Mouse (Mus musculus): ENCODE measurements around the gene Ngfr. TPM values are rescaled to one million over a fixed set of nuclear protein-coding genes. Genes with fewer than 3 reads are reported as not detected.

The Ngfr gene
- polyA plus RNA-seq, 1 experiment from 2014 or later: 2.2 TPM

DNA sequence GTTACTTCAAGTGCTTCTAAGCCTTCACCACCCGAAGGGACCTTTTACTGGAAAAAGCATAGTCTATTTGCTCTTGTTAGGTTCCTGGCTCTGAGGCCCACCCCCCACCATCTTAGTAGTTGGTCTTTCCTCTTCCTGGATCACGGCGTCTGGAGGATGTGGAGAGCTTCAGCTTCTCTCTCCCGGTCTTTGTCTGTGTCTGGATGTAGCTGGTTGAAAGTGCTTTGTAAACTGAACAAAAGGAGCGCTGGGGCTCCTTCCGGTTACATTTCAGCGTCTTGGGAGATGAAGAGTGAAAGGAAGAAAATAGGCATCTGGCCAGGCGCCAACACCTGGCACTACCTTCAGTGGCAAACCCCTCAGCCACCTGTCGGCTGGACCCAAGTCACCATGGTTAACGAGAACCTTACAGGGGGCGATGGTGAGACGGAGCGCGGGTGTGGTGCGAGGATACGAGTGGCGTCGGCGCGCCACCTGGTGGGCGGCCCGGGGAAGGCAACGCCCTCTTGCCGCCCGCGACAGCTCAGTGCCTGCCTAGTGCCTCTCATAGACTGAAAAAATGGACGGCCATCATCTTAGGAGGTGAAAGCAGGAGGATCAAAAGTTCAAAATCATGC, 67.0 kb downstream of the Ngfr start:
- H3K27ac ChIP-seq (ENCODE audit: low read length): no peak overlapping the region
- H3K4me1 ChIP-seq (ENCODE audit: control insufficient read depth, low read depth, low read length): peaks cover 8% of the 10 kb centered on the region
- peak overlapping the region; percentile 39 for H3K4me3 ChIP-seq (ENCODE audit: low read depth, low read length)
- peaks cover 23% of the 10 kb centered on the region for H3K27me3 ChIP-seq (ENCODE audit: control insufficient read depth, insufficient read depth, low read depth, low read length)
- no peak overlapping the region for H3K9ac ChIP-seq (ENCODE audit: low read depth, low read length)
- ATAC-seq (ENCODE audit: low read depth): peak; percentile 70
- H3K36me3 ChIP-seq (ENCODE audit: control insufficient read depth, insufficient read depth): no peaks in the 10 kb centered on the region
- WGBS (ENCODE audit: insufficient replicate concordance): 3% methylated on average over 27 of the region's 27 CpGs
- peak overlapping the region; percentile 68 for H3K4me2 ChIP-seq (ENCODE audit: low read depth, low read length)
- no peaks in the 10 kb centered on the region for H3K9me3 ChIP-seq (replicated peaks; ENCODE audit: control insufficient read depth, low read length)

DNA sequence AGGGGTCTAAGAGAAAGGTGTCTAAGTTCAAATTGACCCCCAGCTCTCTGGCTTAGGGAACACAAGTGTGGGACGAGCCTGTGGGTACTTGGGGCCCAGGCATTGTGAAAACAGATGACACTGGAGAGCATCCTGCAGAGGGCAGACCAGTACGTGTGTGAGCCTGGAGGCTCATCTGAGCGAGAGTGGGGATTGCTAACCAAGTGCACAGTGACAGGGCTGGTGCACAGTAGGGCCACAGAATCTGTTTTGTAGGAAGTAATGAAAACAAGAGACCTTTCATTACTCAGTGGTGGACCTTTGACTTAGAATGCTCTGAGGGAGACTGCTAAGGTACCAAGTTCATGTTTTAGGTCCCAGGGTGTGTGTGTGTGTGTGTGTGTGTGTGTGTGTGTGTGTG, 67.5 kb downstream of the Ngfr start:
- WGBS (ENCODE audit: insufficient replicate concordance): 37% methylated on average over 3 of the region's 3 CpGs

DNA sequence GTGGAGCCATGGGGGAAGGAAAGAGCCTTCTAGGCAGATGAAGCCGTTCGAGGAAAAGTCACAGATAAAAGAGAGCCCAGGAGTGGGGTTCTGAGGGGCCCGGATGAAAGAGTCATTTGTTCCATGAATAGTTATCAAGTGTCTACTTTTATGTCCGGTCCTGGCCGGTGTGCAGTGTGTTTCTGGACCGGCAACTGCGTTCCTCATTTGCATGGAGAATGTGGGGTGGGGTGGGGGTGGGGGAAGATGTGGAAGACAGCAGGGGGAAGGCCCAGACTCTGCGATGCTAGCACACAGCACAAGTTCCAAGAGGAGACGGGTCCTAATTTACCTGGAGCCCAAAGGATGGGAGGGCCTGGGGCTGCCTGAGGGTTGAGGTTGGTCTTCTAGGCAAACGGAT, 68.2 kb downstream of the Ngfr start:
- H3K4me2 ChIP-seq (ENCODE audit: low read depth, low read length): no peak overlapping the region
- no peak for ATAC-seq (ENCODE audit: low read depth)
- H3K4me1 ChIP-seq (ENCODE audit: control insufficient read depth, low read depth, low read length): peaks cover 9% of the 10 kb centered on the region
- H3K4me3 ChIP-seq (ENCODE audit: low read depth, low read length): no peak overlapping the region
- peaks cover 36% of the 10 kb centered on the region for H3K27me3 ChIP-seq (ENCODE audit: control insufficient read depth, insufficient read depth, low read depth, low read length)
- H3K27ac ChIP-seq (ENCODE audit: low read length): no peak overlapping the region
- no peaks in the 10 kb centered on the region for H3K36me3 ChIP-seq (ENCODE audit: control insufficient read depth, insufficient read depth)
- no peaks in the 10 kb centered on the region for H3K9me3 ChIP-seq (replicated peaks; ENCODE audit: control insufficient read depth, low read length)
- H3K9ac ChIP-seq (ENCODE audit: low read depth, low read length): no peak overlapping the region
- WGBS (ENCODE audit: insufficient replicate concordance): 66% methylated on average over 10 of the region's 10 CpGs

More for the DNA sequence above, 67.5 kb downstream of the Ngfr start:
- ATAC-seq (ENCODE audit: low read depth): no peak
- Histone ChIP-seq H3K36me3 (ENCODE audit: control insufficient read depth, insufficient read depth) (no peaks in the 10 kb centered on the region), H3K4me1 (ENCODE audit: control insufficient read depth, low read depth, low read length) (peaks cover 8% of the 10 kb centered on the region), H3K9me3 (replicated peaks; ENCODE audit: control insufficient read depth, low read length) (no peaks in the 10 kb centered on the region), H3K9ac (ENCODE audit: low read depth, low read length) (no peak overlapping the region), H3K27ac (ENCODE audit: low read length) (no peak overlapping the region), H3K4me2 (ENCODE audit: low read depth, low read length) (no peak overlapping the region), H3K27me3 (ENCODE audit: control insufficient read depth, insufficient read depth, low read depth, low read length) (peaks cover 29% of the 10 kb centered on the region), H3K4me3 (ENCODE audit: low read depth, low read length) (no peak overlapping the region)

Other genes with a start within 250 kb of the Ngfr start
- gene Slc35b1, start 203.0 kb downstream of the Ngfr start, polyA plus RNA-seq (2015; fragmentation: Nextera tagmentation; extraction: Ambion mirVana): 37.7 and 40.5 TPM in 2 replicates
- 72.5 and 76.0 TPM in 2 replicates for gene Spop, start 173.7 kb downstream of the Ngfr start, polyA plus RNA-seq (2015; fragmentation: Nextera tagmentation; extraction: Ambion mirVana)
- gene Nxph3, start 73.2 kb downstream of the Ngfr start, polyA plus RNA-seq (2015; fragmentation: Nextera tagmentation; extraction: Ambion mirVana): not detected in 2 replicates
- gene Phb, start 79.2 kb upstream of the Ngfr start, polyA plus RNA-seq (2015; fragmentation: Nextera tagmentation; extraction: Ambion mirVana): 126 and 130 TPM in 2 replicates
- 5.8 and 5.9 TPM in 2 replicates for gene Zfp652, start 124.9 kb upstream of the Ngfr start, polyA plus RNA-seq (2015; fragmentation: Nextera tagmentation; extraction: Ambion mirVana)
- gene B130006D01Rik, start 135.9 kb upstream of the Ngfr start, polyA plus RNA-seq (2015; fragmentation: Nextera tagmentation; extraction: Ambion mirVana): 0.30 and 0.33 TPM in 2 replicates
- gene Phospho1, start 236.8 kb upstream of the Ngfr start, polyA plus RNA-seq (2015; fragmentation: Nextera tagmentation; extraction: Ambion mirVana): 6.5 and 7.7 TPM in 2 replicates
- gene Gngt2, start 249.5 kb upstream of the Ngfr start, polyA plus RNA-seq (2015; fragmentation: Nextera tagmentation; extraction: Ambion mirVana): 21.1 and 23.2 TPM in 2 replicates

Measured in liver, embryonic 16.5 days (tissue).